In the genomic region with DNA sequence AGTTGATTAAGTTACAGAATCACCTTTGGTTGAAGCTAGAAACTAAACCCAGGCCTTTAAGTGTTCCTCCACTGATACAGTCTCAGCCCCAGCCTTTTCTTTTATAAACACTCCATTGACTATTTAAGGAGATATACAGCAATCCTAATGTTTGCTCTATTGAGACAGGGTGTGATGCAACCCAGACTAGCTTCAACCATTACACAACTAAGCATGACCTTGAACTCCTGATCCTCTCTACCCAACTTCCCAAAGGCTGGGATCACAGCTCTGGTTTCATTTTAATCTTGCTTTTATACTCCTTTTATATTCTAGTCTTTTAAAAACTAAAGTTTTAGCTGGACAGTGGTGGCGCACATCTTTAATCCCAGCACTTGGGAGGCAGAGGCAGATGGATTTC, we compare ENCODE assay signal across 26 mouse cellular contexts. TPM values are rescaled to one million over a fixed set of nuclear protein-coding genes. Genes with fewer than 3 reads are reported as not detected.
DNase-seq lines count a peak whose midpoint lies in the region; ATAC-seq and TF ChIP-seq lines count a peak whose summit lies in the region.
"Had no signal": no experiment of that assay in that cellular context is flagged by ENCODE, and none has a peak within 500 bp of the region (broad histone marks: within the 10 kb centered on the region; RNA-seq: fewer than 3 reads in every experiment).

No protein-coding gene starts in this region.

- H3K9me3 ChIP-seq in lung, postnatal 0 days (ENCODE audit: low read length), result no peaks in the 10 kb centered on the region
- H3K9me3 ChIP-seq in hindbrain, embryonic 10.5 days, result no peaks in the 10 kb centered on the region
- H3K9me3 ChIP-seq: embryonic facial prominence, embryonic 10.5 days; heart, embryonic 13.5 days; hindbrain, embryonic 12.5 days; limb, embryonic 15.5 days; midbrain, embryonic 15.5 days; neural tube, embryonic 13.5 days had no signal

- DNase-seq in adrenal gland, adult 2 months, result peak; percentile 52
- DNase-seq in adrenal gland, adult 8-10 months, result no peak
- DNase-seq in lung, postnatal 0 days (ENCODE audit: low spot score), result peak; percentile 18
- DNase-seq in lung, adult 2 months, result no peak
- no peak for DNase-seq in hindbrain, embryonic 10.5 days (ENCODE audit: low spot score)
- no peak for DNase-seq in cerebellum, postnatal 25 days
- DNase-seq: cerebellum, adult 8-10 months; forebrain, postnatal 0 days; gastrocnemius, postnatal 25 days; heart, adult 2 months; heart, postnatal 14 days; kidney, adult 2 months; left cerebral cortex, postnatal 4 days; lung, postnatal 4 days had no signal

- no peak for TF ChIP-seq CTCF in lung, postnatal 0 days (IDR thresholded peaks at IDR 0.05)
- no peak for TF ChIP-seq CTCF in lung, adult 2 months (IDR thresholded peaks at IDR 0.05; ENCODE audit: insufficient read depth, low read length)

- peaks cover 21% of the 10 kb centered on the region; the same call in 1 of the 2 replicates for H3K36me3 ChIP-seq in lung, postnatal 0 days (ENCODE audit: insufficient read depth, low read length)
- peaks cover 68% of the 10 kb centered on the region for H3K36me3 ChIP-seq in hindbrain, embryonic 10.5 days

- H3K27ac ChIP-seq in lung, postnatal 0 days (ENCODE audit: low read length), result no peak overlapping the region
- H3K27ac ChIP-seq in hindbrain, embryonic 10.5 days, result no peak overlapping the region
- H3K27ac ChIP-seq: embryonic facial prominence, embryonic 10.5 days; heart, adult 2 months; heart, embryonic 13.5 days; hindbrain, embryonic 12.5 days; kidney, postnatal 0 days; left cerebral cortex, adult 2 months; limb, embryonic 15.5 days; midbrain, embryonic 15.5 days; neural tube, embryonic 13.5 days had no signal

- H3K27me3 ChIP-seq in lung, postnatal 0 days (replicated peaks; ENCODE audit: insufficient read depth, low read length), result no peaks in the 10 kb centered on the region
- no peaks in the 10 kb centered on the region for H3K27me3 ChIP-seq in hindbrain, embryonic 10.5 days (ENCODE audit: insufficient read depth, poor library complexity, severe bottlenecking)
- H3K27me3 ChIP-seq: heart, embryonic 13.5 days; hindbrain, embryonic 12.5 days; limb, embryonic 15.5 days; midbrain, embryonic 15.5 days; neural tube, embryonic 13.5 days had no signal

- H3K4me3 ChIP-seq in lung, postnatal 0 days (ENCODE audit: low read depth, low read length), result no peak overlapping the region
- no peak overlapping the region for H3K4me3 ChIP-seq in lung, adult 2 months (replicated peaks; ENCODE audit: extremely low read depth, low read depth, low read length)
- H3K4me3 ChIP-seq in hindbrain, embryonic 10.5 days, result no peak overlapping the region
- H3K4me3 ChIP-seq: embryonic facial prominence, embryonic 10.5 days; heart, adult 2 months; heart, embryonic 13.5 days; hindbrain, embryonic 12.5 days; left cerebral cortex, adult 2 months; limb, embryonic 15.5 days; midbrain, embryonic 15.5 days; myocyte; neural tube, embryonic 13.5 days had no signal

- no peak overlapping the region for H3K4me2 ChIP-seq in lung, postnatal 0 days (replicated peaks; ENCODE audit: low read depth, low read length)
- H3K4me2 ChIP-seq: heart, embryonic 13.5 days; hindbrain, embryonic 12.5 days; limb, embryonic 15.5 days; midbrain, embryonic 15.5 days; neural tube, embryonic 13.5 days had no signal

- ATAC-seq in lung, postnatal 0 days, result peak; percentile 35; the same call in 1 of the 2 replicates
- ATAC-seq in granulocyte monocyte progenitor cell, adult 5-6 weeks (replicated peaks; ENCODE audit: poor library complexity, severe bottlenecking), result peak; percentile 59
- peak; percentile 47; the same call in 1 of the 2 replicates for ATAC-seq in megakaryocyte progenitor cell, adult 5-6 weeks (replicated peaks; ENCODE audit: poor library complexity)
- ATAC-seq: CD4-positive, CD25-positive, alpha-beta regulatory T cell, adult 4 months; forebrain, postnatal 0 days; midbrain, embryonic 15.5 days had no signal

- H3K4me1 ChIP-seq in lung, postnatal 0 days (ENCODE audit: insufficient read depth, low read depth, low read length), result no peaks in the 10 kb centered on the region
- no peaks in the 10 kb centered on the region for H3K4me1 ChIP-seq in lung, adult 2 months (ENCODE audit: control insufficient read depth, insufficient read depth, low read length)
- H3K4me1 ChIP-seq in hindbrain, embryonic 10.5 days (replicated peaks), result no peaks in the 10 kb centered on the region
- H3K4me1 ChIP-seq: embryonic facial prominence, embryonic 10.5 days; heart, embryonic 13.5 days; hindbrain, embryonic 12.5 days; limb, embryonic 15.5 days; midbrain, embryonic 15.5 days; neural tube, embryonic 13.5 days had no signal

- no peak overlapping the region for H3K9ac ChIP-seq in lung, postnatal 0 days (replicated peaks; ENCODE audit: low read depth)
- H3K9ac ChIP-seq: forebrain, postnatal 0 days; heart, embryonic 13.5 days; hindbrain, embryonic 12.5 days; limb, embryonic 15.5 days; midbrain, embryonic 15.5 days; neural tube, embryonic 13.5 days had no signal

- no peak for TF ChIP-seq POLR2A in lung, adult 2 months (IDR thresholded peaks at IDR 0.05; ENCODE audit: borderline replicate concordance, extremely low read depth, low read depth, low read length)

- TF ChIP-seq EP300 in lung, postnatal 0 days (IDR thresholded peaks at IDR 0.05), result no peak

- WGBS in lung, postnatal 0 days, result 98% methylated on average over 1 of the region's 1 CpGs
- WGBS in lung, adult 2 months, result 98% methylated on average over 1 of the region's 1 CpGs
- 95% methylated on average over 1 of the region's 1 CpGs for WGBS in hindbrain, embryonic 10.5 days

RNA-seq across cellular contexts. Expression of a gene that starts 53.6 kb away (rescaled TPM):
- 10 to 100 TPM; 24.3 to 59.9 TPM for total RNA-seq in adrenal gland, adult 2 months (2021)
- polyA plus RNA-seq in adrenal gland, adult 2 months (2012; rRNA removed), result 127 and 166 TPM in 2 replicates
- 10 to 100 TPM; 25.3 to 52.1 (median 38.0) TPM for total RNA-seq in adrenal gland, adult 8-10 months (2022)
- polyA plus RNA-seq in lung, postnatal 0 days (2015; fragmentation: Nextera tagmentation; extraction: Ambion mirVana), result 18.7 and 20.9 TPM in 2 replicates
- polyA plus RNA-seq in lung, adult 2 months (2012; rRNA removed), result 20.1 and 20.4 TPM in 2 replicates
- total RNA-seq in granulocyte monocyte progenitor cell, adult 5-6 weeks (2014; fragmentation: Nextera tagmentation), result 21.6 and 24.6 TPM in 2 replicates
- 16.8 and 19.8 TPM in 2 replicates for total RNA-seq in granulocyte monocyte progenitor cell, adult 5-6 weeks (2017)
- 43.3 and 45.0 TPM in 2 replicates for total RNA-seq in megakaryocyte progenitor cell, adult 5-6 weeks (2015)
- total RNA-seq in megakaryocyte progenitor cell, adult 5-6 weeks (2017), result 11.2 and 14.5 TPM in 2 replicates
- polyA plus RNA-seq in hindbrain, embryonic 10.5 days (2016; fragmentation: Nextera tagmentation; extraction: Ambion mirVana), result 30.5 and 32.0 TPM in 2 replicates

Comparison
In these comparisons a context has a peak if more than half of its experiments do, and no peak if none do; other contexts are left out.
1. DNase-seq: peak in adrenal gland, adult 2 months (single experiment) and lung, postnatal 0 days (single experiment); none in adrenal gland, adult 8-10 months (single experiment), lung, adult 2 months (single experiment), hindbrain, embryonic 10.5 days (single experiment) and cerebellum, postnatal 25 days (0 of 2).
2. Peak in every context shown above with its lines, with median percentiles within 50 percentile points of each other: ATAC-seq.